Mouse (Mus musculus) liver, embryonic 16.5 days (tissue): ENCODE measurements at regions not wholly inside any gene's neighbourhood (a gene's known extent, or its start where the extent isn't known, plus 50 kb on each side); places are given as distances from the start of the nearest gene placed in this dataset.
"Not testable (repeated sequence)": the region's sequence is repeated elsewhere in the genome, so short reads cannot be mapped to it uniquely, and the experiment has no call there.

Experiments used
- ATAC-seq: fragments of 200-750 bp; cut with Nextera tagmentation; 2 replicates; pipeline ENCODE4 v1.8.0; 2017; ENCODE audit warnings: low read depth, mild to moderate bottlenecking, moderate number of reproducible peaks, moderate library complexity
- H3K27ac ChIP-seq: fragments of 300-500 bp; sonication (generic); 2 replicates; pipeline ENCODE4 v1.5.1; 2014; ENCODE audit warnings: mild to moderate bottlenecking, low read length
- H3K27me3 ChIP-seq: fragments of 300-500 bp; sonication (generic); 2 replicates; pipeline ENCODE4 v1.6.1; 2014; ENCODE audit warnings: low read depth, low read length, mixed read lengths; ENCODE audit not compliant: control insufficient read depth, insufficient read depth
- H3K36me3 ChIP-seq: fragments of 300-500 bp; sonication (generic); 2 replicates; pipeline ENCODE4 v1.6.1; 2014; ENCODE audit warnings: mild to moderate bottlenecking; ENCODE audit not compliant: control insufficient read depth, insufficient read depth
- H3K4me1 ChIP-seq: fragments of 300-500 bp; sonication (generic); 2 replicates; pipeline ENCODE4 v1.6.1; 2014; ENCODE audit warnings: low read depth, low read length, mixed read lengths; ENCODE audit not compliant: control insufficient read depth
- H3K4me2 ChIP-seq: fragments of 300-500 bp; sonication (generic); 2 replicates; pipeline ENCODE4 v1.6.1; 2014; ENCODE audit warnings: low read depth, low read length, mixed read lengths
- H3K4me3 ChIP-seq: fragments of 300-500 bp; sonication (generic); 2 replicates; pipeline ENCODE4 v1.5.1; 2014; ENCODE audit warnings: low read depth, mild to moderate bottlenecking, low read length
- H3K9ac ChIP-seq: fragments of 300-500 bp; sonication (generic); 2 replicates; pipeline ENCODE4 v1.6.1; 2014; ENCODE audit warnings: low read depth, low read length
- H3K9me3 ChIP-seq: fragments of 300-500 bp; sonication (generic); replicated peaks from 2 replicates; pipeline ENCODE4 v1.6.1; 2016; ENCODE audit warnings: low read length; ENCODE audit not compliant: control insufficient read depth
- WGBS: fragments of 180-500 bp; shearing (Covaris S2); extraction: QIAGEN DNeasy Blood & Tissue Kit; methylation state at CpG from one replicate; pipeline ENCODE4 v1.1.7; 2014; ENCODE audit not compliant: insufficient replicate concordance; 5-methylcytosine and 5-hydroxymethylcytosine counted together

DNA sequence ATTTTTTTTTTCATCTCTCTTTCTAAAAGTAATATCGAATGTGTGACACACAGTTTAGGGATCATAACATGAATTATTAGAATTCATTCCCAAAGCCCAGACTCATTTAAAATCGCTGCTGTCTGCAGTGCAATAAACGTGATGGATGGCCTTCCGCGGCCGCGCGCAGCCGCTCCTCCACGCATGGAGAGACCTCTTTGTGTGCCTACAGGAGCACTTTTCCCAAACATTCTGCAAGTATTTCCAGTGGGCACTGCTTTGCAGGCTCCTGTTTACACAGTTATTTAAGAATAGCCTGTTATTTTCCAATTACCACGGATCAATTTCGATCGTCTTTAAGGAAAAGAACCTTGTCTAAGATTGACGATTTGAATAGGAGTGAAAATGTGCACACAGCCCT, 115.6 kb downstream of the Akr1d1 start:
- Histone ChIP-seq H3K9me3 (no peaks in the 10 kb centered on the region), H3K4me1 (no peaks in the 10 kb centered on the region), H3K4me2 (no peak overlapping the region), H3K9ac (no peak overlapping the region), H3K27ac (no peak overlapping the region), H3K4me3 (no peak overlapping the region), H3K27me3 (no peaks in the 10 kb centered on the region), H3K36me3 (no peaks in the 10 kb centered on the region)
- ATAC-seq = no peak
- 74% methylated on average over 14 of the region's 14 CpGs for WGBS

DNA sequence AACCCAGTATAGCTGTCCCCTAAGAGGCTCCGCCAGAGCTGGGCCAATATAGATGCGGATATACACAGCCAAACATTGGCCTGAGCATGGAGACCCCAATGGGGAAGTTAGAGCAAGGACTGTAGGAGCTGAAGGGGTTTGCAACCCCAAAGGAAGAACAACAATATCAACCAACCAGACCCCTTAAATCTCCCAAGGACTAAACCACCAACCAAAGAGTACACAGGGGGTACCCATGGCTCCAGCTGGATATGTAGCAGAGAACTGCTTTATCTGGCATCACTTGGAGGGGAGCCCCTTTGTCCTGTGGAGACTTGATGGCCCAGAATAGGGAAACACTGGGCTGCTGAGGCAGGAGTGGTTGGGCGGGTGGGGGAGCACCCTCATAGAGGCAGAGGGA, 127.3 kb downstream of the Akr1d1 start:
- H3K4me1 ChIP-seq, H3K27me3 ChIP-seq, H3K36me3 ChIP-seq, H3K4me3 ChIP-seq, H3K4me2 ChIP-seq, H3K27ac ChIP-seq, ATAC-seq, H3K9me3 ChIP-seq, H3K9ac ChIP-seq: not testable (repeated sequence)
- WGBS = 65% methylated on average over 3 of the region's 3 CpGs

DNA sequence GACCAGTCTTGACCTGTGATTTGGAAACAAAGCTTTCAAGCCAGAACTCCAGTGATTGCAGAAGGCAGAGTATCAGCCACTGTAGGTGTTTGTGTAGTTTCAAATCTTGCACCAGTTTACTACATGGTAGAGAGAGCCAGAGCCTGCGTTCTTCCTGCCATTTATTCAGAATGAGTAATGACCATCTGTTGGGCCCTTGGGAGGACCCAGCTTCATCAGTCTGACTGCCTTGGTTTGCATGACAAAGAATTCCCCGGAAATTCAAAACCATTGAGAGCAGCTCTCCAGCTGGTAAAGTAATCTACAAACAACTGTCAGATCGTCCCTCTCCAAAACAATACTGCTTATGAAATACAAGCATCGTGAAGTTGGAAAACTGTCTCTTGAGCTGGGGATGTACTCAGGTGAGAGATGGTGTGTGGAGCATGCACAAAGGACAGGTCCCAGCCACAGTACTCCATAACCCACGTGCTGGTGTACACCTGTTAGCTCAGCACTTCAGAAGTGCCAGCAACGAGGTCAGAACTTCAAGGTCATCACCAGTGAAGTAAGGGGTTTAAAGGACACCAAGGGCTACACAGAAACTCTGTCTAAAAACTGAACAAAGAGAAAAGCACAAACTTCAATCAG, 128.2 kb downstream of the Akr1d1 start:
- Histone ChIP-seq H3K27me3 (no peaks in the 10 kb centered on the region), H3K9ac (no peak overlapping the region), H3K4me1 (no peaks in the 10 kb centered on the region), H3K4me3 (no peak overlapping the region), H3K36me3 (no peaks in the 10 kb centered on the region), H3K9me3 (no peaks in the 10 kb centered on the region), H3K27ac (no peak overlapping the region), H3K4me2 (no peak overlapping the region)
- WGBS = 44% methylated on average over 6 of the region's 6 CpGs
- ATAC-seq = no peak

DNA sequence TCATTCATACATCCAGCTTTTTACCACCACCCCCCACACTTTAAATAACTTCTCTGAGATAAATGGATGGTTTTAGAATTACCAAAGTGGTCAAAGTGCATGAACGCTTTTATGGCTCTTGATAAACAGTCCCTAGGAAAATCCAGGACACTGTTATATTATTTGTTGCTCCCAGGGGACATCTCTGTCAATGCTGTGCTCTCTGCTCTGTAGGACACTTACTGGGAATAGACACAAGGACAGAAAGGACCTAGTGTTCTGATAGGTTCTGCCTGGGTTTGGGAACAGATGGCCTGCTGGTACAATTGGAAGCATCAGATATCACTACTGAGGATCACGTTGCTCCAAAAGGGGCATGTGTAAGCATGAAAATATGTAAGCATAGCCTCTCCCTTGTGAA, 132.8 kb downstream of the Akr1d1 start:
- Histone ChIP-seq H3K36me3 (no peaks in the 10 kb centered on the region), H3K9ac (no peak overlapping the region), H3K9me3 (no peaks in the 10 kb centered on the region), H3K27me3 (no peaks in the 10 kb centered on the region), H3K27ac (no peak overlapping the region), H3K4me2 (no peak overlapping the region), H3K4me3 (no peak overlapping the region), H3K4me1 (no peaks in the 10 kb centered on the region)
- no peak for ATAC-seq
- 51% methylated on average over 2 of the region's 2 CpGs for WGBS

DNA sequence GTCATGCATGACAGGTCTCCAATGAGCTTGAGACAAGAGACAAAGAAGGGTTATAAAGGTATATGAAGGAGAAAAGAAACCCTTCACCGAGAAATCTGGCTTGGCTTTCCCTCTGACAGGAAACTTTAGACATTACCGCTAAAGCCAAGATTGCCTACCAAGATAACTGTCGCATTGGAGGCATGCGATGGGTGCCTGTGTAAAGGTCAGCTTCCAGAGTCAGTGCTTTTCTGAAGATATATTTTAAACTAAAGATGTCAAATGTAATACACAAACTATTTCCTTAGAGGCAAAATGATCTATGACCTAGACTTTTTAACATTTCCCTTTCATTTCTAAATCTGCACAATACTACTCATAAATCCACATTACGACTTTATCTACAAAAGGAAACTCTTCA, 135.6 kb downstream of the Akr1d1 start:
- no peak overlapping the region for H3K4me2 ChIP-seq
- H3K9me3 ChIP-seq = no peaks in the 10 kb centered on the region
- H3K27me3 ChIP-seq = no peaks in the 10 kb centered on the region
- no peak overlapping the region for H3K9ac ChIP-seq
- H3K4me1 ChIP-seq = no peaks in the 10 kb centered on the region
- no peaks in the 10 kb centered on the region for H3K36me3 ChIP-seq
- H3K27ac ChIP-seq = no peak overlapping the region
- 62% methylated on average over 5 of the region's 5 CpGs for WGBS
- no peak overlapping the region for H3K4me3 ChIP-seq
- no peak for ATAC-seq

DNA sequence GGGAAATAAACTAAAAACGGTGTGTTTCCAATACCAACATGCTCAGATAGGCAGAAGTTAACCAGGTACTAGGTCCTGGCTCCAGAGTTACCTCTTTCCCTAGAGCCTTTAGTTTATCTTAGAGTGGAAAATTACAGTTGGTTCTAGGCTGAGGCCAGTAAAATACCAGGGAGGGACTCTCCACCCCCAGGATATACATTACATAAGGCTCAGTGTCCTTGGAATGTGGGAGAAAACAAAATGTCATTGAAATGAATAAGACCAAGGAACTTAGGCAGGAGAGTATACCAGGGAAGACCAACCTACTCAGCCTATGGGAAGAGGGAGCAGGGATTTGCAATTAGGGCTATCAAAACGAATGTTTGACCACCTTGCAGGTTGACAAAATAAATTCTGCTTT, 139.4 kb downstream of the Akr1d1 start:
- no peak overlapping the region for H3K4me3 ChIP-seq
- no peak overlapping the region for H3K9ac ChIP-seq
- H3K27me3 ChIP-seq = no peaks in the 10 kb centered on the region
- H3K9me3 ChIP-seq = no peaks in the 10 kb centered on the region
- no peak for ATAC-seq
- H3K36me3 ChIP-seq = no peaks in the 10 kb centered on the region
- H3K4me1 ChIP-seq = no peaks in the 10 kb centered on the region
- H3K4me2 ChIP-seq = no peak overlapping the region
- WGBS = 35% methylated on average over 2 of the region's 2 CpGs
- H3K27ac ChIP-seq = no peak overlapping the region

DNA sequence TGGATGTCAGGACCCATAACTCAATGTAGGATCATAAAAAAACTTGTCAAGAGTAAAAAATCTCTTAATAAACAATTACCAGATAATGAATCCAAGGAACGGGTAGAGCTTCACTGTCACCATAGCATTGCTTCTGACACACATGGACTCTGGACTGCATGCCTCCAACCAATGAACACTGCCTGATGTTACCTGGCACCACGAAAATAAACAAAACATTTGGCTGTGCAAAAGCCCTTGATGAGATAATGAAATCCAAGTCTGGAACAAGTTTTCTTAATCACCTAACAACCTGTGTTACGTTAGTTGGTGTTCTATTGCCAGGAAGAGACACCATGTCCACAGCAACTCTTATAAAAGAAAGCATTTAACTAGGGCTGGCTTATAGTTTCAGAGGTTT, 140.7 kb downstream of the Akr1d1 start:
- WGBS = 60% methylated on average over 3 of the region's 3 CpGs
- no peak for ATAC-seq
- H3K4me1 ChIP-seq = no peaks in the 10 kb centered on the region

DNA sequence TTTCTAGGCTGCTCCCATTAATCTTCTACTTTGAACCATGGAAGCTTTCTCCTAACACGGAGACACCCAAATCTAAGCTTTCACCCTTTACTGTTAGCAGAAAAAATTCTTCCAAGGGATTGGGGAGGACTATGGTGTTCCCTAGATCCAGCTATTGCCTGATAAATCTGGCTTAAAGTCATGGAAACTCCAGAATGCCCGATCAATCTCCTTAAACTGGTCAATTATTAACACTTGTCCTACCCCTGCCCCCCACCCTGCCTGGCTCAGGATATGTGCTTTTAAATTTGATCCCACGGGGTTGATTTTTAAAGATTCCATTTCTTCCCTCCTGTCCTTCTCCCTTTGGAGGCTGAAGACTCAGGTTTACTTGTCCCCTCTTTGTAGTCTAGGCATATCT, 149.9 kb downstream of the Akr1d1 start:
- H3K27ac ChIP-seq = no peak overlapping the region
- WGBS = 39% methylated on average over 3 of the region's 3 CpGs
- no peaks in the 10 kb centered on the region for H3K9me3 ChIP-seq
- no peak overlapping the region for H3K4me3 ChIP-seq
- H3K9ac ChIP-seq = no peak overlapping the region
- H3K4me1 ChIP-seq = no peaks in the 10 kb centered on the region
- H3K36me3 ChIP-seq = no peaks in the 10 kb centered on the region
- no peak for ATAC-seq
- H3K27me3 ChIP-seq = no peaks in the 10 kb centered on the region
- no peak overlapping the region for H3K4me2 ChIP-seq

More for the DNA sequence above, 140.7 kb downstream of the Akr1d1 start:
- Histone ChIP-seq H3K4me2 (no peak overlapping the region), H3K4me3 (no peak overlapping the region), H3K9me3 (no peaks in the 10 kb centered on the region), H3K9ac (no peak overlapping the region), H3K36me3 (no peaks in the 10 kb centered on the region), H3K27me3 (no peaks in the 10 kb centered on the region), H3K27ac (no peak overlapping the region)

DNA sequence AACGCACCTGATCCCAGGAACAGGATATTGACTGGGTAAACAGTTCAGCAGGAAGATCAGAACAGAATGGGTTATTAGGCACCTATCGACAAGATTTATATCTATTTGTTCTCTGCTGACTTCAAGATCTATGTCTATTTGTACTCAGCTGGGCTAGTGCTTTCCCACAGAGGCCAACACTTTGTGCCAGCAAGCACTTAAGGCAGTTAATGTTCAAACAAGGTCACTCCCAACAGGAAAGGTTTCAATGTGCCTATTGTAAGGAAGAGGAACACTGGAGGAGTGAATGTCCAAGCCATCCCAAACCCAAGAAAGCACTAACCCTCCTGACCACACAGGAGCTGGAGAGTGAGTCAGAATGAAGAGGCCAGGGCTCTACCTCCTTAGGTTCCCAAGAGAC, 151.4 kb downstream of the Akr1d1 start:
- 47% methylated on average over 2 of the region's 2 CpGs for WGBS
- not testable (repeated sequence) for H3K4me3 ChIP-seq, H3K4me1 ChIP-seq, ATAC-seq, H3K36me3 ChIP-seq, H3K9ac ChIP-seq, H3K4me2 ChIP-seq, H3K9me3 ChIP-seq, H3K27me3 ChIP-seq, H3K27ac ChIP-seq
